Mouse (Mus musculus): ENCODE data around the gene Atxn2l.

DNA sequence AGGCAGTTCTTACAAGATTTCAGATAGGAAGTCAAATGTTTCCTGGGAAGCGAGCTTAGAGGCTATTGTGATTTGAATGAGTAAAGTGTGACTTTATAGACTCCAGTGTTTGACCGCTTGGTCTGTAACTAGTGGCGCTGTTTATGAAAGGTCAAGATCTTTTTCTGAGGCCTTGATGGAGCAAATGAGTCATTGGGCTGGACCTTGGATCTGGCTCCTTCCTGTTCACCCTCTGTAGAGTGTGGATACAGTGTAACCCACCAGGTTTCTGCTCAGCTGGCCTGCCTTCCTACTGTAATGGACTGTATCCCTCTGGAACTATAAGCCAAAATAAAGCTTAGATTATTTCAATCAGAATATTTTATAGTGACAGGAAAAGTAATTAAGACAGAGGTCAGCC, 8.1 kb upstream of the Atxn2l start:
- TF ChIP-seq FLI1 (IDR thresholded peaks at IDR 0.05; ENCODE audit: low read length) (no peak), GATA1 (IDR thresholded peaks at IDR 0.05; ENCODE audit: borderline replicate concordance, low read length) (no peak)

All from megakaryocyte, embryonic 14.5 days (primary cell).